In genomic region chr15:77817417-77817816, GRCm38 (mm10) we compare ENCODE assay signal across 9 mouse cellular contexts. TPM values are rescaled to one million over a fixed set of nuclear protein-coding genes. Genes with fewer than 3 reads are reported as not detected.
DNase-seq lines count a peak whose midpoint lies in the region; ATAC-seq and TF ChIP-seq lines count a peak whose summit lies in the region.
"Had no signal": no experiment of that assay in that cellular context is flagged by ENCODE, and none has a peak within 500 bp of the region (broad histone marks: within the 10 kb centered on the region; RNA-seq: fewer than 3 reads in every experiment).

No protein-coding gene starts in this region.

- intact Hi-C loops in left cerebral cortex, adult 2 months (cut with DNase I), result no loop called here

- no peak for ATAC-seq in embryonic facial prominence, embryonic 14.5 days (ENCODE audit: low read depth)
- no peak for ATAC-seq in liver, postnatal 0 days

- peaks cover 6% of the 10 kb centered on the region; the same call in 1 of the 2 replicates for H3K36me3 ChIP-seq in embryonic facial prominence, embryonic 14.5 days (ENCODE audit: control insufficient read depth, insufficient read depth, low read length)
- peaks cover 23% of the 10 kb centered on the region for H3K36me3 ChIP-seq in liver, postnatal 0 days (replicated peaks; ENCODE audit: insufficient read depth, low read length)

- H3K27me3 ChIP-seq in cerebellum, adult 2 months (ENCODE audit: control insufficient read depth, insufficient read depth, low read length), result no peaks in the 10 kb centered on the region
- H3K27me3 ChIP-seq in embryonic facial prominence, embryonic 14.5 days (replicated peaks; ENCODE audit: control insufficient read depth, insufficient read depth, low read length), result no peaks in the 10 kb centered on the region
- no peaks in the 10 kb centered on the region for H3K27me3 ChIP-seq in liver, postnatal 0 days (ENCODE audit: insufficient read depth, low read length)

- no peak overlapping the region for H3K4me2 ChIP-seq in embryonic facial prominence, embryonic 14.5 days (ENCODE audit: low read depth, low read length)
- H3K4me2 ChIP-seq in liver, postnatal 0 days (ENCODE audit: low read depth, low read length), result peak overlapping the region; percentile 9; the same call in 1 of the 2 replicates

- peak in 1 of 2 experiments; percentile 57 for DNase-seq in cerebellum, adult 2 months
- DNase-seq in cerebellum, adult 11-12 months, result no peak
- DNase-seq in left cerebral cortex, adult 2 months (ENCODE audit: extremely low spot score in 1 of 2, low spot score in 2 of 2), result no peak
- no peak for DNase-seq in left cerebral cortex, adult 11 months (ENCODE audit: low spot score)
- no peak for DNase-seq in embryonic facial prominence, embryonic 14.5 days (ENCODE audit: low spot score)
- no peak for DNase-seq in liver, postnatal 0 days
- DNase-seq in gastrocnemius, adult 18-20 months (ENCODE audit: low spot score), result no peak
- no peak for DNase-seq in urinary bladder, postnatal 14 days (ENCODE audit: low spot score)
- DNase-seq: adrenal gland, adult 8-10 months had no signal

- no peaks in the 10 kb centered on the region for H3K9me3 ChIP-seq in embryonic facial prominence, embryonic 14.5 days (ENCODE audit: control insufficient read depth, low read length)
- H3K9me3 ChIP-seq in liver, postnatal 0 days (ENCODE audit: low read length), result no peaks in the 10 kb centered on the region

- 7% methylated on average over 7 of the region's 7 CpGs for WGBS in cerebellum, adult 2 months
- WGBS in embryonic facial prominence, embryonic 14.5 days, result 52% methylated on average over 7 of the region's 7 CpGs
- WGBS in liver, postnatal 0 days (ENCODE audit: insufficient replicate concordance), result 46% methylated on average over 7 of the region's 7 CpGs

- no peak overlapping the region for H3K9ac ChIP-seq in embryonic facial prominence, embryonic 14.5 days (ENCODE audit: low read depth, low read length)
- no peak overlapping the region for H3K9ac ChIP-seq in liver, postnatal 0 days (replicated peaks)

- H3K4me3 ChIP-seq in cerebellum, adult 2 months (replicated peaks; ENCODE audit: insufficient read depth, low read depth, low read length), result no peak overlapping the region
- H3K4me3 ChIP-seq in left cerebral cortex, adult 2 months, result no peak overlapping the region
- H3K4me3 ChIP-seq in embryonic facial prominence, embryonic 14.5 days (ENCODE audit: low read depth, low read length), result no peak overlapping the region
- no peak overlapping the region for H3K4me3 ChIP-seq in liver, postnatal 0 days (ENCODE audit: low read depth, low read length)

- no peak for TF ChIP-seq POLR2A in cerebellum, adult 2 months (IDR thresholded peaks at IDR 0.05; ENCODE audit: borderline replicate concordance, insufficient read depth, low read length)

- no peak for TF ChIP-seq EP300 in liver, postnatal 0 days (IDR thresholded peaks at IDR 0.05; ENCODE audit: low read depth)

- H3K4me1 ChIP-seq in cerebellum, adult 2 months (ENCODE audit: control insufficient read depth, insufficient read depth, low read length), result peaks cover 86% of the 10 kb centered on the region
- H3K4me1 ChIP-seq in embryonic facial prominence, embryonic 14.5 days (ENCODE audit: control insufficient read depth, insufficient read depth, low read length), result peaks cover 55% of the 10 kb centered on the region
- H3K4me1 ChIP-seq in liver, postnatal 0 days (ENCODE audit: insufficient read depth), result peaks cover 76% of the 10 kb centered on the region

- no peak for TF ChIP-seq CTCF in cerebellum, adult 2 months (IDR thresholded peaks at IDR 0.05; ENCODE audit: borderline replicate concordance, insufficient read depth, low read depth, low read length)
- TF ChIP-seq CTCF in left cerebral cortex, adult 2 months (IDR thresholded peaks at IDR 0.05), result no peak
- TF ChIP-seq CTCF in liver, postnatal 0 days (IDR thresholded peaks at IDR 0.05; ENCODE audit: low read depth), result no peak

- peak overlapping the region; percentile 96 for H3K27ac ChIP-seq in cerebellum, adult 2 months (ENCODE audit: insufficient read depth, low read length)
- peak overlapping the region; percentile 50 for H3K27ac ChIP-seq in left cerebral cortex, adult 2 months
- H3K27ac ChIP-seq in embryonic facial prominence, embryonic 14.5 days (replicated peaks; ENCODE audit: low read depth, low read length), result 0 out of 2 replicates have a peak overlapping the region, but pooled peaks have one; percentile 7
- peak overlapping the region; percentile 48 for H3K27ac ChIP-seq in liver, postnatal 0 days (ENCODE audit: low read depth)

RNA-seq across cellular contexts. Expression of gene Myh9, which starts 24.6 kb away (rescaled TPM):
- polyA plus RNA-seq in cerebellum, adult 2 months (2012; rRNA removed), result 44.2 and 45.2 TPM in 2 replicates
- 10 to 100 TPM; 81.2 to 91.4 TPM for total RNA-seq in left cerebral cortex, adult 2 months (2021)
- 48.8 and 53.7 TPM in 2 replicates for polyA plus RNA-seq in embryonic facial prominence, embryonic 14.5 days (2014; fragmentation: Nextera tagmentation; extraction: Ambion mirVana)
- 17.7 and 22.4 TPM in 2 replicates for polyA plus RNA-seq in liver, postnatal 0 days (2015; fragmentation: Nextera tagmentation; extraction: Ambion mirVana)
- total RNA-seq in gastrocnemius, adult 18-20 months (2021), result 10 to 100 TPM; 42.8 to 63.0 TPM

Comparison
In these comparisons a context has a peak if more than half of its experiments do, and no peak if none do; other contexts are left out.
1. H3K27ac ChIP-seq: peak in every context shown above with its lines; median percentile 96 in cerebellum, adult 2 months; 50 in left cerebral cortex, adult 2 months; 48 in liver, postnatal 0 days; 7 in embryonic facial prominence, embryonic 14.5 days.